Mouse (Mus musculus) R1 (cell line): ENCODE measurements at regions not wholly inside any gene's neighbourhood (a gene's known extent, or its start where the extent isn't known, plus 50 kb on each side); places are given as distances from the start of the nearest gene placed in this dataset.
A peak's percentile ranks its signal among the peaks of the same experiment; 100 is the strongest.

Experiments used
- DNase-seq: peaks from one replicate; pipeline ENCODE4 v3.0.0-alpha.2; 2018; ENCODE audit warnings: low read depth, low spot score

GRCm38 (mm10) chr14:28626951-28627350 is 122.4 kb downstream of the Wnt5a start:
- no peak for DNase-seq

- no peak for DNase-seq
Measured at GRCm38 (mm10) chr14:28635175-28635574, 130.6 kb downstream of the Wnt5a start.

DNA sequence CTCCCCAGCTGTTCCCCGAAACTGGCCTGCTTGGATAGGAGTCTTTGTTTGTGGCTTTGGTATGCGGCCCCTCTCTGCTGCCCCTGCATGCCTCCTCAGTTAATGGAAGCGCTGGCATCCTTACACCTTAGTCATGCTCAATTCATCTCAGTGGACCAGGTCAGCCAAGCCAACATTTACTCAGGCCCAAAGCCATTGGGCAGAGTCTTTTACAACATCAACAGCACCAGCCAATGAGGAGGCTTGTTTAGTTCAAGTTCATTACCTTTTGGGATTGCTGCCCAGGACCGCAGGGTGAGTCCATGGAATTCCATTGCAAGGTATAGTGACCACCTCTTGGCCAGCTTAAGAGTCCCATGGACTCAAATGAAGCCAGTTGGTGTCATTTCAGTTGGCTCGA is 134.5 kb downstream of the Wnt5a start:
- no peak for DNase-seq

DNA sequence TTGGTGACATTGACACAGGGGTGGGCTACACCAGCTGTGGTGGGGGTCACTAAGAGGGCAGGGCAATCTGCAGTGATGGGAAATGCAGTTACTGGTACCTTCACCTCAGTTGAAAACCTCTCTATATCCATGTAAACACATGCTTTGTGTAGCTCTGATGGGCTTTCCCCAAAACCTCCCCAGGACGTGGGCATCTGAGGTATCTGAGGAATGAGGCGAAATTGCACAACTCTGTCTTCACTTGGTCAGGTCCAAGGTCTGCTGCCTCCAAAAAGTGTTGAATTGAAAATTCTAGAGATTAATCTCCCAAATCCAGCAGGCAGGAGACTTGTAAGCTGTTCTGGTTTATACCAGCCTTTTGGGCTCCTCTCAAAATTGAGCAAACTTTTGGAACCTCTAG is 141.3 kb downstream of the Wnt5a start:
- DNase-seq: no peak

- no peak for DNase-seq
Measured at GRCm38 (mm10) chr14:28649411-28649810, 144.9 kb downstream of the Wnt5a start.

DNA sequence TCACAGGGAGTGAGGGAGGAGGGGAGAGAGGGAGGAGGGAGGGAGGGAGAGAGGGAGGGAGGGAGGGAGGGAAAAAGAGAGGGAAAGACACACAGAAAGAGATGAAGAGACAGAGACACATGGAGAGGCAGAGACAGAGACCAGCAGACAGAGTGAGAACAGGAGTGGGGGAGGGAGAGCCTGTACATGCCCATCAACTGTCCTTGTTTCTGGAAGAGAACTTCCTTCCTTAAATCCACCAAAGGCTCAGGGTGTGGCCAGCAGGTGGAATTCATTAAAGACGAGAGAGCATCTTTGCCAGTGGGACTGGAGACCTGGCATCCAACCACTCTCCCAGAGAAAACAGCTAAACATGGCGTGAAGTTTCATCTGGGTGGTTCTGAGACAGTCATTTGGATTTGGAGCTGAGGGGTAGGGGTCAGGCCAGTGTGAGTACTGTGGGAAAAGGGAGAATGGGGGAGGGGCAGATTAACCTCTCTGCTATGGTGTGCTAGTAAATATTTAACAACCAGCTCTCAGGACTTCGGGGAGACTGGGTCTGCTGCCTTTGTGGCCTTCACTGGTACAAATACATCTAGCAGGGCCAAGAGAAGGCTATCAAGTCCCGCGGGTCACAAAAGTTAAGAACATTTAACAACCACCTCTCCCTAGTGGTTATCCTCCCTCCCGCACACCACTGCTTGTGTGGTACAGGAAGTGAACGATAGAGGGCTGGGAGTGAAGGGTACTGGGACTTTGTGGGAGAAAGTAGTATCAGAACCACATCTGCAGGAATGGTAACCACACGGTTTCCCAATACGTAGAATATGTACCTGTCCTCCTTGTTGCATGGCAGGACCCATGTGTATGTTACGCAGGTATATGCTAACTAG is 148.7 kb downstream of the Wnt5a start:
- DNase-seq: no peak

DNA sequence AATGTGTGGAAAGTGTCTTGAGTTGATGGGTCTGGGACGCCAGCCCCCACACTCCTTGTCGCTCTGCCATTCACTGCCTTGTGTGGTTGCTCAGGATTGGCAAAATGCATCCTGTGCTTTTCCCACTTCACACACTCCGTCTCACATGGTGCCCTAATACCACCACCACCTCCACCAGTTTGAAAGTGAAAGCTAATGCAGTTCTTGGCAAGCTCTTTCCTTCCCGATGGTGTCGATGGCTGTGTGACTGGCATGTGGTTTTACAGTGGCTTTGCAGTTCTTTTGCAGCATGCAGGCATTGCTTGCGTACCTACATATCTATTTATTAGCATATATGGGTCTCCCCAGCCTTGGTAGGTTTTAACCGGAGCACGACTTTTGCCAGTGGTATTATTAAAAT is 152.7 kb downstream of the Wnt5a start:
- DNase-seq: no peak

GRCm38 (mm10) chr14:28660872-28661588 is 156.5 kb downstream of the Wnt5a start:
- no peak for DNase-seq

DNA sequence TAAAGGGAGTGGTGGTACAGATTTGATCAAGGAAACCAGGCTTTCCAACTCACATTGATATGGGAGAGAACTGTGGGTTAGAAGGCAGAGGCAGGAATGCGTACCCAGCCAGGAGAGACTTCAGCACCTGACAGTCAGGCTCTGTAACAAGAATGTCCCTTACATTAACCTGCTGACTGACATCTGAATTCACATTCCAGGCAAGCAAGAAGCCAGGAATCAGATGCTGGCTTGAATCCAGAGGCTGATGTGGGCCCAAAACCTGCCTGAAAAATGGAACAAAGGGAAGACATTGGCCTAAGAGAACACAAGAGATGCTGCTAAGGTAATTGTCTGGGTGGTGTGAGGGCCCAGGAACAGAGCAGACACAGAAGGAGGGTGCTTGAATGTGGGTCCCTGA is 158.8 kb downstream of the Wnt5a start:
- no peak for DNase-seq

DNA sequence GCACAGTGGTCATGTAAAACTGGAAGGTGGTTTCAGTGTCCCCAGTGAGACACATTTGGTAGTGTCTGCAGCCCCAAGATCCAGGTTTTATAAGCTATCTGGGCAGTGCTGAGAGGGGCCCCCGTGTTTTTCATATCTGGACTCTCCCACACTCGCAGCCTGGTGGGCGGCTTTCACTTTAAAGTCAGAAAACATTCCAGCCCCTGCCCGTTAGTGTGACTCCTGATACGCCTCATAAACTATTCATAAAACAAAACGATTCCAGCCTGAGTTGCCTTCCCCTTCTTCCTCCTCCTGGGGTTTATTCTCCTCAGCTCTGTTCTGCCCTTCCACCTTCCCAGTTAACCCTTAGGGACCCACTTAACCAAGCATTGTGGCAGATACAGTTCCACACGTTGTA is 159.6 kb downstream of the Wnt5a start:
- no peak for DNase-seq

DNA sequence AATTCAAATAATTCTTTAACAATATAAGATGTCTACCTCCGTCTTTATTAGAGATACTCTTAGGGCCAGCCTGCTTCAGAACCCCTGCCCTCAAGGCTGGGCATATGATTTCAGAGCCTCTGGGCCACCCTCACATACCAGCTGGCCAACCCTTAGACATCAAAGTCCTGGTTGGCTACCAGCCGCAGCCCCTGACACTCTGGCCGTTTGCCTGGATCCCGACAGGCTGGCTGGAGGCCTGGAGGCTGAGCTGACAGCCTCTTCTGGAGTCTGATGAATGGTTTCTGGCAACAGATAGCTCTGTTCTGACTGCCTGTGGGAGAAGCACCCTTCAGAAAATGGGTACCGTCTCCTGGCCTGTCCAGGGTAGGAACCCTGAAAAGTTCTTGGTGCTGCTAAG is 170.9 kb downstream of the Wnt5a start:
- no peak for DNase-seq

DNA sequence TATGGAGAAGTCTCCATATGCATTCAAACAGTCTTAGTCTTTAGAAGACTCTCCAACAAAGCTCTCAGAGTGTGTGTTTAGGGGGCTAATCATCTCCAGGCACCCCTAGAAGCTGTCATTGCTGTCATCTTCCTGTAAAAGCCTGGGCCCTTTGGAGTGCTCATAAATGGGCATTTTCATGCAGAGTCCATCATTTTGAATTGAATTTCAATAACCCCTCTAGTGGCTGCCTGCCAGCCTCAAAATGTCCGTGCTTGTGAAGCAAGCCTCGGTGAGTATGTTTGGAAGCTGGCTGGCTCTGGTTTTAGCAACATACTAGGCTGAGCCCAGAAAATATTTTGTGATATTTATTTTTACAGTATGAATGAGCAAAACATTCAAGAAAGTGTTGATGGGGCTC is 195.2 kb downstream of the Wnt5a start:
- no peak for DNase-seq

DNA sequence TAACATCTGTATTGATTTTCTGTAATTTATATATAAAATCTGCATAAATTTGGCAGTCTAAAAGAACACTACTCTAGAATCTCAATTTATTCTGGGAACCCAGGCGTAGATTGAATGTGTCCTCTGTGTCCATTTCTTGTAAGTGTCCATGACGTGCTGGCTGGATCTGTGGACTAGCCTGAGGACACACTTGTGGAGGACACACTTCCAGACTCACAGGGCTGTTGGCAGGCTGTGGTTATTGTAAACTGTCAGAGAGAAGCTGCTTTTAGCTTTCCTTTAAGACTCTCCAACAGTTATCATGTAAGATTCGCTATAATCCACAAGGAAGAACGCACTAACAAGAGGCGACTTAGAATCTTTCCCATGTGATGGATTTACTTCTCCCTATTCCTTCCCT is 200.2 kb downstream of the Wnt5a start:
- DNase-seq: no peak

GRCm38 (mm10) chr14:28714598-28714997 is 210.0 kb downstream of the Wnt5a start:
- no peak for DNase-seq

DNA sequence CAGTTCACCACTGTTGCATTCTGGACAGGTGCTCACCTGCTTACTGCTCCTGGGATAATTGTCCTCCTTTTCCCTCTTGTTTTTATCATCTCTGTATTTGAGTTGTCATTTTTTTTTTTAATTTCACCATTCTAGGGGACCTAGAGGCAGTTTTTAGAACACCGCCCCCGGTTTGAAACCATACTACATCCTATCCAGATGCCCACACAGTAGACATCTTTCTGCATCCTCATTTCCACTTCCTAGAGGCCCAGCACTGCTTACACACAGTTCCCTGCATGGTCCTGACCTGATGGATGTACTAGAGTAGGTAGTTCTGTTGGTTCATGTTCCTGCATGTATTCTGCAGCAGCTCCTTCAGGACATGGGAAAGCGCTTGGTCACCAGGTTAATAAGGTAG is 216.0 kb downstream of the Wnt5a start:
- no peak for DNase-seq

DNA sequence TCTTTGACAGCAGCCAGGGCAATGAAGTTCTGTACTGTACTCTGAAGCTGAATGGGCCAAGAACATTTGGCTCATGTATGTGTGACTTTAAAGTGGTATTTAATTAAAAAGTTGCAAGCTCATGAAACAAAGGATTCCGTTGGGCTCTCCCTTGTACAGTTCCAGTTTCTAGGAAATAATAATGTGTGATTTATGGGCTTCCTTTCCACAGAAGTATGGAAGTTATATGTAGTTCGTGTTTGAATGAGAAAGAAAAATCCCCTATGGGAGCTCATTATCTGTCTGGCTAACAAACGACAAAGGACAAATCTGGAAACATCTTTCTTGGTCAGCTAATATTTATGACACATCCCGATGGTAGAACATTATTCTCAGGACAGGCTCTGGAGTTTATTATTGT is 221.1 kb downstream of the Wnt5a start:
- DNase-seq: no peak

DNA sequence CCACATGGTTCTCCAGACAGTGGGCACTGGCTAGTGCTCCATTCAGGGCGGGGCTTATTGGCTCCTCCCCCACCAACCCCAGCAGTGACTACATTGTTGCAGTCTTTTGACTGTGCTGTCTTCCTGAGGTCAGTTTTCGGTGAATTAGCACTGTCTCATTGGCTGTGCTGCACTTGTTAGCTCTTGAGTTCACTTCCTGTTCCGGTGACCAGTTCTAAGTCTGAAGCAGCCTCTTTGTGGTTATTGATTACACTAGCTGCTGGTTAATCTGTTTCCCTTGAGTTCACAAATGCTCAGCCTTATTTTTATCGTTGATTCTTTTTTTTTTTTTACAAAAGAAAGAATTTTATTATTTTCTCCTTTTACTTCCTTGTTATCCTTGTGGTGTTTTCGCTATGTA is 228.9 kb downstream of the Wnt5a start:
- DNase-seq: peak; percentile 3

- DNase-seq: no peak
Measured at GRCm38 (mm10) chr14:28735446-28735845, 230.9 kb downstream of the Wnt5a start.

- DNase-seq: no peak
Measured at GRCm38 (mm10) chr14:28740076-28740475, 235.5 kb downstream of the Wnt5a start.

DNA sequence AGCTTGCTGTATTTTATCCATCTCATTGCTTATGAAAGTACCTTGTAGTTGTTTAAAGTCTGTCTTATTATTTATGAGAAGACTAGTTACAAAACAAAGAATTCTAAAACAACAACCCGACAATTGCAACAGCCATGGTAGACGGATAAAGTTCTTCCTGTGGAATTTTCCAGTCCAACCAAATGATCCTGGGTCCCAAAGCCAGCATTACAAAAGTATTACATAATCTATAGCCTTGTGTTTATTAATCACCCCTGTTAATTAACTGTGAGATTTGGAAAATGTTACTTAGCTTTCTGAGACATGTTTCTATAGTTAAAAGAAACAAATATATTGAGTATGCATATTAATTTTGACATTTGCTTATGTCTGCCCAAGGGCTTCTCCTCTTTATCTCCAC is 236.9 kb downstream of the Wnt5a start:
- no peak for DNase-seq

GRCm38 (mm10) chr14:28743673-28744072 is 239.1 kb downstream of the Wnt5a start:
- no peak for DNase-seq

- DNase-seq: no peak
Measured at GRCm38 (mm10) chr14:28750301-28750700, 245.8 kb downstream of the Wnt5a start.

DNA sequence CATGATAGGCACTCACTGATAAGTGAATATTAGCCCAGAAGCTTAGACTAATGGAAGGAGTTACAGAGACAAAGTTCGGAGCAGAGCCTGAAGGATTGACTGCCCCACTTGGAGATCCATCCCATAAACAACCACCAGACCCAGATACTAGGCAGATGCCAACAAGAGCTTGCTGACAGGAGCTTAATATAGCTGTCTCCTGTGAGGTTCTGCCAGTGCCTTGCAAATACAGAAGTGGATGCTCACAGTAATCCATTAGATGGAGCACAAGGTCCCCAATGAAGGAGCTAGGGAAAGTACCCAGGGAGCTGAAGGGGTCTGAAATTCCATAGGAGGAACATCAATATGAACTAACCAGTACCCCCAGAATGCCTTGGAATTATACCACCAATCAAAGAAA is 252.8 kb upstream of the Lrtm1 start:
- DNase-seq: no peak
